Mouse (Mus musculus) kidney, embryonic 14.5 days (tissue): Measurements from ENCODE around the gene Zfp36. TPM values are rescaled to one million over a fixed set of nuclear protein-coding genes. Genes with fewer than 3 reads are reported as not detected.

Experiments
- ATAC-seq: fragments of 200-750 bp; cut with Nextera tagmentation; 2 replicates; pipeline ENCODE4 v1.8.0; 2017; ENCODE audit warnings: moderate number of reproducible peaks, mild to moderate bottlenecking, moderate TSS enrichment, moderate library complexity; ENCODE audit not compliant: low FRiP score, low TSS enrichment
- H3K27ac ChIP-seq: fragments of 300-500 bp; sonication (generic); 2 replicates; pipeline ENCODE4 v1.5.1; 2014; ENCODE audit warnings: low read depth, mild to moderate bottlenecking, low read length, moderate library complexity, mixed read lengths
- H3K27me3 ChIP-seq: fragments of 300-500 bp; sonication (generic); 2 replicates; pipeline ENCODE4 v1.6.1; 2014; ENCODE audit warnings: mild to moderate bottlenecking, low read length; ENCODE audit not compliant: control insufficient read depth, insufficient read depth
- H3K36me3 ChIP-seq: fragments of 300-500 bp; sonication (generic); 2 replicates; pipeline ENCODE4 v1.6.1; 2014; ENCODE audit warnings: low read length, mixed read lengths; ENCODE audit not compliant: control insufficient read depth, insufficient read depth
- H3K4me1 ChIP-seq: fragments of 300-500 bp; sonication (generic); 2 replicates; pipeline ENCODE4 v1.6.1; 2014; ENCODE audit warnings: low read length, mixed read lengths; ENCODE audit not compliant: control insufficient read depth, insufficient read depth
- H3K4me2 ChIP-seq: fragments of 300-500 bp; sonication (generic); replicated peaks from 2 replicates; pipeline ENCODE4 v1.6.1; 2014; ENCODE audit warnings: low read depth, mild to moderate bottlenecking, low read length
- H3K4me3 ChIP-seq: fragments of 300-500 bp; sonication (generic); 2 replicates; pipeline ENCODE4 v1.5.1; 2014; ENCODE audit warnings: mild to moderate bottlenecking, low read length
- H3K9ac ChIP-seq: fragments of 300-500 bp; sonication (generic); 2 replicates; pipeline ENCODE4 v1.6.1; 2014; ENCODE audit warnings: low read depth, mild to moderate bottlenecking, low read length, moderate library complexity
- H3K9me3 ChIP-seq: fragments of 300-500 bp; sonication (generic); 2 replicates; pipeline ENCODE4 v1.6.1; 2016; ENCODE audit warnings: low read length; ENCODE audit not compliant: control insufficient read depth
- WGBS: fragments of 180-500 bp; shearing (Covaris S2); extraction: QIAGEN DNeasy Blood & Tissue Kit; methylation state at CpG from one replicate; pipeline ENCODE4 v1.1.7; 2014; 5-methylcytosine and 5-hydroxymethylcytosine counted together
- polyA plus RNA-seq: library from polyadenylated mRNA; unstranded; fragments of >200 nt; fragmentation: Nextera tagmentation; extraction: Ambion mirVana; gene quantifications from 2 replicates; pipeline ENCODE4 v1.2.1, GENCODE M21; 2014

The Zfp36 gene
- polyA plus RNA-seq, result 8.3 and 10.7 TPM in 2 replicates

- no peak for ATAC-seq
- Histone ChIP-seq H3K9ac (peak within 1 kb of the TSS; percentile 83), H3K9me3 (no peaks in the 10 kb centered on the region), H3K4me3 (peak within 1 kb of the TSS; percentile 79), H3K36me3 (peaks cover 7% of the 10 kb centered on the region; the same call in 1 of the 2 replicates), H3K4me2 (peak within 1 kb of the TSS; percentile 77), H3K27ac (peak within 1 kb of the TSS; percentile 99), H3K27me3 (no peaks in the 10 kb centered on the region), H3K4me1 (peaks cover 49% of the 10 kb centered on the region)
- WGBS, result 52% methylated on average over 17 of the region's 17 CpGs
These were observed at the start of gene Zfp36 for GRCm38 (mm10) chr7:28380237-28381016. Zfp36 (minus strand) TSS chr7:28380253.

GRCm38 (mm10) chr7:28427738-28428137 lies 47.7 kb upstream of the Zfp36 start:
- Histone ChIP-seq H3K27me3 (no peaks in the 10 kb centered on the region), H3K27ac (no peak overlapping the region), H3K4me3 (no peak overlapping the region), H3K9me3 (no peaks in the 10 kb centered on the region), H3K4me2 (no peak overlapping the region), H3K9ac (no peak overlapping the region), H3K36me3 (peaks cover 26% of the 10 kb centered on the region), H3K4me1 (no peaks in the 10 kb centered on the region)
- no peak for ATAC-seq

GRCm38 (mm10) chr7:28423018-28423417 lies 43.0 kb upstream of the Zfp36 start:
- no peaks in the 10 kb centered on the region for H3K27me3 ChIP-seq
- no peak overlapping the region for H3K27ac ChIP-seq
- no peak for ATAC-seq
- H3K4me3 ChIP-seq, result no peak overlapping the region
- H3K4me1 ChIP-seq, result no peaks in the 10 kb centered on the region
- H3K36me3 ChIP-seq, result peaks cover 62% of the 10 kb centered on the region
- H3K9ac ChIP-seq, result no peak overlapping the region
- WGBS, result 92% methylated on average over 1 of the region's 1 CpGs
- H3K4me2 ChIP-seq, result no peak overlapping the region
- no peaks in the 10 kb centered on the region for H3K9me3 ChIP-seq

GRCm38 (mm10) chr7:28419416-28419815 lies 39.4 kb upstream of the Zfp36 start:
- H3K36me3 ChIP-seq, result peaks cover 86% of the 10 kb centered on the region
- H3K4me3 ChIP-seq, result no peak overlapping the region
- H3K9me3 ChIP-seq, result no peaks in the 10 kb centered on the region
- H3K4me2 ChIP-seq, result no peak overlapping the region
- ATAC-seq, result no peak
- no peak overlapping the region for H3K27ac ChIP-seq
- WGBS, result 100% methylated on average over 2 of the region's 2 CpGs
- H3K9ac ChIP-seq, result no peak overlapping the region
- no peaks in the 10 kb centered on the region for H3K4me1 ChIP-seq
- H3K27me3 ChIP-seq, result no peaks in the 10 kb centered on the region

- Histone ChIP-seq H3K4me1 (no peaks in the 10 kb centered on the region), H3K27ac (no peak overlapping the region), H3K27me3 (no peaks in the 10 kb centered on the region), H3K9ac (no peak overlapping the region), H3K4me2 (no peak overlapping the region), H3K36me3 (peaks cover 89% of the 10 kb centered on the region), H3K4me3 (no peak overlapping the region), H3K9me3 (no peaks in the 10 kb centered on the region)
- WGBS, result 81% methylated on average over 8 of the region's 8 CpGs
- no peak for ATAC-seq
These were observed 38.1 kb upstream of the Zfp36 start for GRCm38 (mm10) chr7:28418096-28418670.

GRCm38 (mm10) chr7:28417368-28417767 lies 37.3 kb upstream of the Zfp36 start:
- H3K4me3 ChIP-seq, result no peak overlapping the region
- H3K36me3 ChIP-seq, result peaks cover 89% of the 10 kb centered on the region
- no peak overlapping the region for H3K9ac ChIP-seq
- no peaks in the 10 kb centered on the region for H3K27me3 ChIP-seq
- H3K4me2 ChIP-seq, result no peak overlapping the region
- ATAC-seq, result no peak
- no peak overlapping the region for H3K27ac ChIP-seq
- no peaks in the 10 kb centered on the region for H3K4me1 ChIP-seq
- H3K9me3 ChIP-seq, result no peaks in the 10 kb centered on the region

GRCm38 (mm10) chr7:28412826-28413225 lies 32.8 kb upstream of the Zfp36 start:
- H3K27me3 ChIP-seq, result no peaks in the 10 kb centered on the region
- 89% methylated on average over 4 of the region's 4 CpGs for WGBS
- no peak for ATAC-seq
- H3K27ac ChIP-seq, result no peak overlapping the region
- no peak overlapping the region for H3K4me3 ChIP-seq
- H3K9me3 ChIP-seq, result no peaks in the 10 kb centered on the region
- H3K9ac ChIP-seq, result no peak overlapping the region
- H3K4me2 ChIP-seq, result no peak overlapping the region
- H3K36me3 ChIP-seq, result peaks cover 86% of the 10 kb centered on the region
- H3K4me1 ChIP-seq, result no peaks in the 10 kb centered on the region

- Histone ChIP-seq H3K4me3 (no peak overlapping the region), H3K4me2 (no peak overlapping the region), H3K9me3 (no peaks in the 10 kb centered on the region), H3K27me3 (no peaks in the 10 kb centered on the region), H3K9ac (no peak overlapping the region), H3K27ac (no peak overlapping the region), H3K4me1 (no peaks in the 10 kb centered on the region), H3K36me3 (peaks cover 90% of the 10 kb centered on the region)
- no peak for ATAC-seq
- WGBS, result 79% methylated on average over 3 of the region's 3 CpGs
These were observed 30.9 kb upstream of the Zfp36 start for GRCm38 (mm10) chr7:28410841-28411475.

- Histone ChIP-seq H3K4me2 (no peak overlapping the region), H3K36me3 (peaks cover 93% of the 10 kb centered on the region), H3K4me1 (no peaks in the 10 kb centered on the region), H3K4me3 (no peak overlapping the region), H3K27ac (no peak overlapping the region), H3K9ac (no peak overlapping the region), H3K27me3 (no peaks in the 10 kb centered on the region), H3K9me3 (no peaks in the 10 kb centered on the region)
- 85% methylated on average over 3 of the region's 3 CpGs for WGBS
- no peak for ATAC-seq
These were observed 21.9 kb upstream of the Zfp36 start for GRCm38 (mm10) chr7:28401942-28402341.
